Mouse (Mus musculus) thymus, postnatal 0 days (tissue): ENCODE data around the gene Snx21. TPM values are rescaled to one million over a fixed set of nuclear protein-coding genes. Genes with fewer than 3 reads are reported as not detected.
A peak's percentile ranks its signal among the peaks of the same experiment; 100 is the strongest.

ENCODE experiments used
- DNase-seq: peaks from one replicate; pipeline ENCODE4 v3.0.0-alpha.2; 2015; ENCODE audit warnings: low spot score
- polyA plus RNA-seq: library from polyadenylated mRNA; unstranded; fragments of >200 nt; fragmentation: Nextera tagmentation; extraction: Ambion mirVana; gene quantifications from 2 replicates; pipeline ENCODE4 v1.2.1, GENCODE M21; 2015

Gene Snx21
- polyA plus RNA-seq, 1 experiment from 2014 or later: 7.7 TPM

GRCm38 (mm10) chr2:164823969-164824368 is 38.3 kb downstream of the Snx21 start:
- no peak for DNase-seq

DNA sequence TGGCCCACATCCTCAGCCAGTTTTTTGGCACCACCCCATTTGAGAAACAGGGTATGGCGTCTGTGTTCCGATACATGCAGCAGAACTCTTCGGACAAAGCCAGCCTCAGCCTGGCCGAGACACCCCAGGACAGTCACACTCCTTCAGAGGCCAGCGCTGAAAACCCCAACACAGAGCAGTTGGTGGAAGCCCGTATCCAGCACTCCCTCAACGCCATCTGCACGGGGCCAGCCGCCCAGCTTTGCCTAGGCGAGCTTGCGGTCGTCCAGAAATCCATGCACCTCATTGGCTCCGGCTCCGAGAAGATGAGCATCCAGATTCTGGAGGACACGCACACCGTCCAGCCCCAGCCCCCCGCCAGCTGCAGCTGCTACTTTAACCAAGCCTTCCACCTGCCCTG is 39.9 kb downstream of the Snx21 start:
- DNase-seq: no peak

DNA sequence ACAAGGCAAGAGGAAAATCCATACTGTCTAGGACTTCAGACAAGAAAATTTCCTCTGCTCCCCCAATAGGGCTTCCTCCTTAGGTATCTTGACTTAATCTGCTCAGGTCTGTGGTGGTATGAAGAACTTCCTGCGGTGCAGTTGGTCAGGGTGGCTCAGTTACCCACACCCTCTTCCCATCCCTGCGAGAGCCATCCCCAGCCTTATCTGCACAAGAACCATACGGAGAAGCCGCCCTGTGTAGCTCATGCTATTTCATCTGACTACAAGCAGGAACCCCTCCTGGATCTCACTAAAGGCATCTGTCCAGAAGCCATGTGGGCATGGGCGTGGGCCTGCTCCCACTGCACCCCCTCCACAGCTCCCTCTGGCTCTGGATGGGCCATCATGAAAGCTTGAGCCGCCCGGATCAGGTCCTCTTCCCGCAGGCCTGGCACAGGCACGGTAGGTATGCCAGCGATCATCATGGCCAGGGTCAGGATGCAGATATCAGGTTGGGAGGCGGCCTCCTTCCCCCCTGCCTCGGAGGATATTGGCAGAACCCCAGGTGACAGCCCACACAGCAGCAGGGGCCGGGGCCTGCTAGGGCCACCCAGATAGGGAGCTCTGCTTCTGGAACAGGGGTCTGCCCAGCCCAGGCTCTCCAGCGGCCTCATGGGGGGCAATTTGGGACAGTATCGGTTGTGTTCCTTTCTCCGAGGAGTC is 41.7 kb downstream of the Snx21 start:
- no peak for DNase-seq

DNA sequence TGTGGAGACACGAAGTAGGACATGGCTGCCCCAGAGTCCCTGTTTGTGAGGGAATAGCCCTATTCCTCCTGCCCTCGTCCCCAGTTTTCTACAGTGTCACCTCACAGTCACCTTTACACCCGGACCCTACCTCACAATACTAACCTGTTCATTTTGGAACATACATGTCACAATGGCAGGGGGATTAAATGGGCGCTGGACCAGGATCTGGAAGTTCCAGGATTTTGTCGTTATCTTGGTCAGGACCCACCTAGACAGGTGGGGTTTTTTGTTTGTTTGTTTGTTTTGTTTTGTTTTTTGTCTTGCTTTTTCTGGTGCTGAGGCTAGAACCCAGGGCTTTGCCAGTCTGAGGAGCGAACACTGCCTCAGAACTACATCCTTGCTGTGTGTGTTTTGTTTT is 42.8 kb downstream of the Snx21 start, which contains the start of gene Spata25:
Gene Spata25 (minus strand): TSS at position 101 of the 400 bp plus-strand sequence.
- no peak for DNase-seq

DNA sequence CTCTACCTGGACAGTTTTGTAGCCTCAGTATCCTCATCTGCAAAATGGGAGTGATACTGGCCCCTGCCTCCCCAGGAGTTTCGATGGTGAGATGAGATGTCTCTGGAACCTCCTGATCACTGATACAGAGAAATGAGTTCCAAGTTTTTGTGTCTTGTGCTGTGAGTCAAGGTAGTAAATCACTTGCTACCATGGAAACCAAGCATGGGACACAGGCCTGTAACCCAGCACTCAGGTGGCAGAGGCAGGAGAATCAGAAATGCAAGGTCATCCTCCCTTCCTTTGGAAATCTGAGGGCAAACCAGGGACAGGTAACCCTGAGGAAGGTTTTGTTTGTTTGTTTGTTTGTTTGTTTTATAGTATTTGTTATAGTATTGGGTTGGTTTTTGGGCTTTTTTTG is 43.5 kb downstream of the Snx21 start:
- no peak for DNase-seq

DNA sequence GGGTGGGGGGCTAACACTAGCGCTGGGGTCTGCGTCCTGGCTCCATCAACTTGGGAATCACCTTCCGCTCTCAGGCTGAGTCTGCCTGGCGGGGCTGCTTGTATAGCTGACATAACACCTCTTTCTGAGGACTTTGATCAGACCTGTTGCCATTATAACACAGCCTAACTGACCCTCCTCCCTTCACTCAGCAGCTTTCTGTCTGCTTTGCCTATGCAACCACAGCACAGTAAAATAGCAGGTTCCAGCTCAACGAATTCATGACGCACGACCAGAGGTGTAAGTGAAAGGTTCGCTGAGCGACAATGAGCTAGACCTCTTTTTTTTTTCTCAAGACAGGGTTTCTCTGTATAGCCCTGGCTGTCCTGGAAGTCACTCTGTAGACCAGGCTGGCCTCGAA is 45.4 kb downstream of the Snx21 start:
- no peak for DNase-seq

- no peak for DNase-seq
Observed at GRCm38 (mm10) chr2:164832032-164832747, 46.6 kb downstream of the Snx21 start.

- DNase-seq: peak; percentile 77
Observed at GRCm38 (mm10) chr2:164832748-164833301, 47.2 kb downstream of the Snx21 start, which contains the start of gene Ctsa. Gene Ctsa, plus strand, starts transcription at chr2:164832873.

GRCm38 (mm10) chr2:164833314-164833959 is 47.8 kb downstream of the Snx21 start, which contains the start of gene Neurl2:
Gene Neurl2, minus strand, starts transcription at chr2:164833456.
- peak; percentile 89 for DNase-seq

DNA sequence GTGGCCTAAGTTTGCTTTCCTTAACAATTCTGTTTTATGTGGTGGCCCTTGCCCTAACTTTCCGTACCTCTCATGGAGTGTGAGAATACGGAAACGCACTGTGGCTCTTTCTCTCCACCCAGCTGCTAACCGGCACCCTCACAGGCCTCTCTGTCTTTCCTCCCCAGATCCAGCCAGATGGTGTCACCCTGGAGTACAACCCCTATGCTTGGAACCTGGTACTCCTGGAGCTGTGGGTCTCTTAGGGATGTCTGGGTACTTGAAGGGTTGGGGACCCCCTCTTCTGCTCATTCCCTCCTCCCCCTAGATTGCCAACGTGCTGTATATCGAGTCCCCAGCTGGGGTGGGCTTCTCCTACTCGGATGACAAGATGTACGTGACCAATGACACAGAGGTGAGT is 48.9 kb downstream of the Snx21 start:
- DNase-seq: peak; percentile 58

GRCm38 (mm10) chr2:164835164-164835563 is 49.5 kb downstream of the Snx21 start:
- no peak for DNase-seq

Other genes with a start within 250 kb of the Snx21 start
- gene Wfdc2, start 223.4 kb upstream of the Snx21 start, polyA plus RNA-seq: 51.3 and 53.4 TPM in 2 replicates
- gene Spint3, start 212.4 kb upstream of the Snx21 start, polyA plus RNA-seq: not detected in 2 replicates
- gene Wfdc6a, start 200.4 kb upstream of the Snx21 start, polyA plus RNA-seq: not detected in 2 replicates
- gene Eppin, start 192.2 kb upstream of the Snx21 start, polyA plus RNA-seq: not detected in 2 replicates
- gene Wfdc6b, start 172.3 kb upstream of the Snx21 start, polyA plus RNA-seq: not detected in 2 replicates
- not detected in 2 replicates for gene Wfdc8, start 172.2 kb upstream of the Snx21 start, polyA plus RNA-seq
- gene Wfdc16, start 147.0 kb upstream of the Snx21 start, polyA plus RNA-seq: not detected in 2 replicates
- gene Wfdc10, start 129.8 kb upstream of the Snx21 start, polyA plus RNA-seq: 0.42 TPM in 1 of 2 replicates, not detected in the other
- not detected in 2 replicates for gene Wfdc9, start 129.2 kb upstream of the Snx21 start, polyA plus RNA-seq
- gene Wfdc11, start 111.7 kb upstream of the Snx21 start, polyA plus RNA-seq: not detected in 2 replicates
- gene Wfdc13, start 100.7 kb upstream of the Snx21 start, polyA plus RNA-seq: not detected in 2 replicates
- gene Spint4, start 87.3 kb upstream of the Snx21 start, polyA plus RNA-seq: not detected in 2 replicates
- not detected in 2 replicates for gene Spint5, start 70.5 kb upstream of the Snx21 start, polyA plus RNA-seq
- gene Wfdc3, start 39.9 kb upstream of the Snx21 start, polyA plus RNA-seq: 0.49 and 0.56 TPM in 2 replicates
- 70.4 and 85.2 TPM in 2 replicates for gene Dnttip1, start 39.8 kb upstream of the Snx21 start, polyA plus RNA-seq
- gene Ube2c, start 15.9 kb upstream of the Snx21 start, polyA plus RNA-seq: 379 and 497 TPM in 2 replicates
- gene Tnnc2, start 5.9 kb upstream of the Snx21 start, polyA plus RNA-seq: 5.8 and 10.7 TPM in 2 replicates
- 30.0 and 31.1 TPM in 2 replicates for gene Acot8, start 19.1 kb downstream of the Snx21 start, polyA plus RNA-seq
- 7.1 TPM in 2 replicates for gene Zswim3, start 19.3 kb downstream of the Snx21 start, polyA plus RNA-seq
- gene Zswim1, start 36.9 kb downstream of the Snx21 start, polyA plus RNA-seq: 8.7 and 9.1 TPM in 2 replicates
- 0.17 and 0.85 TPM in 2 replicates for gene Spata25, start 42.7 kb downstream of the Snx21 start, polyA plus RNA-seq
- 154 and 164 TPM in 2 replicates for gene Ctsa, start 47.0 kb downstream of the Snx21 start, polyA plus RNA-seq
- gene Neurl2, start 47.6 kb downstream of the Snx21 start, polyA plus RNA-seq: 5.3 and 5.9 TPM in 2 replicates
- gene Pltp, start 71.9 kb downstream of the Snx21 start, polyA plus RNA-seq: 424 and 433 TPM in 2 replicates
- 92.5 and 107 TPM in 2 replicates for gene Pcif1, start 93.5 kb downstream of the Snx21 start, polyA plus RNA-seq
- gene Zfp335, start 125.9 kb downstream of the Snx21 start, polyA plus RNA-seq: 8.6 and 9.5 TPM in 2 replicates
- 47.8 and 53.2 TPM in 2 replicates for gene Mmp9, start 155.0 kb downstream of the Snx21 start, polyA plus RNA-seq
- 0.26 and 0.30 TPM in 2 replicates for gene Slc12a5, start 175.0 kb downstream of the Snx21 start, polyA plus RNA-seq
- 43.8 and 51.3 TPM in 2 replicates for gene Ncoa5, start 249.0 kb downstream of the Snx21 start, polyA plus RNA-seq